Mouse (Mus musculus) heart, embryonic 14.5 days (tissue): Measurements from ENCODE around the gene Gsk3a. TPM values are rescaled to one million over a fixed set of nuclear protein-coding genes. Genes with fewer than 3 reads are reported as not detected.

Experiments used
- ATAC-seq: fragments of 200-750 bp; cut with Nextera tagmentation; 2 replicates; pipeline ENCODE4 v1.8.0; 2017; ENCODE audit warnings: low read depth, moderate TSS enrichment; ENCODE audit not compliant: insufficient number of reproducible peaks, insufficient read depth, low FRiP score
- H3K27ac ChIP-seq, 2 experiments: fragments of 200-500 bp in 1 of 2; fragments of 300-500 bp in 1 of 2; sonication (generic) in 1 of 2; replicated peaks in 1 of 2; 2 replicates each; pipeline ENCODE4 v1.5.1; 2012 to 2014; ENCODE audit warnings: low read depth in 2 of 2, low read length in 2 of 2, control low read depth in 1 of 2, mild to moderate bottlenecking in 1 of 2, mixed read lengths in 1 of 2; ENCODE audit not compliant: control insufficient read depth in 1 of 2, insufficient read depth in 1 of 2
- H3K27me3 ChIP-seq: fragments of 300-500 bp; sonication (generic); 2 replicates; pipeline ENCODE4 v1.6.1; 2014; ENCODE audit warnings: mild to moderate bottlenecking, low read length, control low read depth; ENCODE audit not compliant: control insufficient read depth, insufficient read depth
- H3K36me3 ChIP-seq: fragments of 300-500 bp; sonication (generic); 2 replicates; pipeline ENCODE4 v1.6.1; 2014; ENCODE audit warnings: mild to moderate bottlenecking, control low read depth, low read length, mixed read lengths; ENCODE audit not compliant: control insufficient read depth, insufficient read depth
- H3K4me1 ChIP-seq, 2 experiments: fragments of 200-500 bp in 1 of 2; fragments of 300-500 bp in 1 of 2; sonication (generic) in 1 of 2; 2 replicates each; pipeline ENCODE4 v1.6.1; 2012 to 2014; ENCODE audit warnings: low read length in 2 of 2, control low read depth in 1 of 2, mixed read lengths in 1 of 2; ENCODE audit not compliant: control insufficient read depth in 2 of 2, insufficient read depth in 2 of 2
- H3K4me2 ChIP-seq: fragments of 300-500 bp; sonication (generic); 2 replicates; pipeline ENCODE4 v1.6.1; 2014; ENCODE audit warnings: mild to moderate bottlenecking, low read length
- H3K4me3 ChIP-seq, 2 experiments: fragments of 200-500 bp in 1 of 2; fragments of 300-500 bp in 1 of 2; sonication (generic) in 1 of 2; 2 replicates each; pipeline ENCODE4 v1.5.1; 2012 to 2014; ENCODE audit warnings: low read length in 2 of 2, mild to moderate bottlenecking in 2 of 2, control low read depth in 1 of 2, low read depth in 1 of 2, moderate library complexity in 1 of 2; ENCODE audit not compliant: control insufficient read depth in 1 of 2, insufficient read depth in 1 of 2
- H3K9ac ChIP-seq: fragments of 300-500 bp; sonication (generic); 2 replicates; pipeline ENCODE4 v1.6.1; 2014; ENCODE audit warnings: mild to moderate bottlenecking, low read length
- H3K9me3 ChIP-seq: fragments of 300-500 bp; sonication (generic); 2 replicates; pipeline ENCODE4 v1.6.1; 2016; ENCODE audit warnings: low read length, control low read depth; ENCODE audit not compliant: control insufficient read depth
- WGBS: fragments of 180-500 bp; shearing (Covaris S2); extraction: QIAGEN DNeasy Blood & Tissue Kit; methylation state at CpG from one replicate; pipeline ENCODE4 v1.1.7; 2014; 5-methylcytosine and 5-hydroxymethylcytosine counted together
- polyA plus RNA-seq: library from polyadenylated mRNA; unstranded; fragments of >200 nt; fragmentation: Nextera tagmentation; extraction: Ambion mirVana; gene quantifications from 2 replicates; pipeline ENCODE4 v1.2.1, GENCODE M21; 2014

The Gsk3a gene
- polyA plus RNA-seq, 1 experiment from 2014 or later: 12.2 TPM

DNA sequence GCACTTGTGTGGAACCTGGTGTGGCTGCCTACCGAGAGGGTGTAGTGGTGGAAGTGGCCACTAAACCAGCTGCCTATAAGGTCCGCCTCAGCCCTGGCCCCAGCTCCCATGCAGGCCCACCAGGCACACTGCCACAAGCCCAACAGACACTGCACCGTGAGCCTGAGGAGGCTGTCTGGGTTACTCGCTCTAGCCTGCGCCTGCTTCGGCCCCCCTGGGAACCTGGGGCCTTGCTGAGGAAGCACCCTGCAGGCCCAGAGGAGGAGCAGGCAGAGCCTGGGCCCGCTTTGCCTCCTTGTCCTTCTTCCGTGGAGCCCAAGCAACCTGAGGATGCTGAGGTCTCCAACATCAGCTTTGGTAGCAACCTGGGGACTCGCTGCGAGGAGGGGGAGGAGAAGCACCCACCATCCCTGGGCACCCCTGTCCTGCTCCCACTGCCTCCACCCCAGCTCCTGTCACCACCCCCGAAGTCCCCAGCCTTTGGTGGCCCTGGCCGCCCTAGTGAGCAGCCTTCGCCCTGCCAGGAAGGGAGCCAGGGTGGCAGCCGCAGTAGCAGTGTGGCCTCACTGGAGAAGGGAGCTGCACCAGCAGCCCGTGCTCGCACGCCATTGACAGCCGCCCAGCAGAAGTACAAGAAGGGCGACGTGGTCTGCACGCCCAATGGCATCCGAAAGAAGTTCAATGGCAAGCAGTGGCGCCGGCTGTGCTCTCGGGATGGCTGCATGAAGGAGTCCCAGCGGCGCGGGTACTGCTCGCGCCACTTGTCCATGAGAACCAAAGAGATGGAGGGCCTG, 34.2 kb upstream of the Gsk3a start:
- 79% methylated on average over 30 of the region's 30 CpGs for WGBS
- H3K9ac ChIP-seq: no peak overlapping the region
- H3K27ac ChIP-seq: no peak overlapping the region
- no peaks in the 10 kb centered on the region for H3K27me3 ChIP-seq
- H3K9me3 ChIP-seq: no peaks in the 10 kb centered on the region
- H3K4me3 ChIP-seq: no peak overlapping the region
- H3K36me3 ChIP-seq: peaks cover 40% of the 10 kb centered on the region
- ATAC-seq: no peak
- no peak overlapping the region for H3K4me2 ChIP-seq
- H3K4me1 ChIP-seq: peaks cover 31 to 49% of the 10 kb centered on the region in 2 experiments

- H3K4me2 ChIP-seq: no peak overlapping the region
- H3K27me3 ChIP-seq: no peaks in the 10 kb centered on the region
- H3K36me3 ChIP-seq: peaks cover 40% of the 10 kb centered on the region
- WGBS: 86% methylated on average over 35 of the region's 35 CpGs
- H3K9me3 ChIP-seq: no peaks in the 10 kb centered on the region
- no peak overlapping the region for H3K27ac ChIP-seq
- H3K9ac ChIP-seq: no peak overlapping the region
- no peak overlapping the region for H3K4me3 ChIP-seq
- H3K4me1 ChIP-seq: peaks cover 27 to 46% of the 10 kb centered on the region in 2 experiments
- no peak for ATAC-seq
Observed at GRCm38 (mm10) chr7:25270652-25271633, 33.3 kb upstream of the Gsk3a start.

DNA sequence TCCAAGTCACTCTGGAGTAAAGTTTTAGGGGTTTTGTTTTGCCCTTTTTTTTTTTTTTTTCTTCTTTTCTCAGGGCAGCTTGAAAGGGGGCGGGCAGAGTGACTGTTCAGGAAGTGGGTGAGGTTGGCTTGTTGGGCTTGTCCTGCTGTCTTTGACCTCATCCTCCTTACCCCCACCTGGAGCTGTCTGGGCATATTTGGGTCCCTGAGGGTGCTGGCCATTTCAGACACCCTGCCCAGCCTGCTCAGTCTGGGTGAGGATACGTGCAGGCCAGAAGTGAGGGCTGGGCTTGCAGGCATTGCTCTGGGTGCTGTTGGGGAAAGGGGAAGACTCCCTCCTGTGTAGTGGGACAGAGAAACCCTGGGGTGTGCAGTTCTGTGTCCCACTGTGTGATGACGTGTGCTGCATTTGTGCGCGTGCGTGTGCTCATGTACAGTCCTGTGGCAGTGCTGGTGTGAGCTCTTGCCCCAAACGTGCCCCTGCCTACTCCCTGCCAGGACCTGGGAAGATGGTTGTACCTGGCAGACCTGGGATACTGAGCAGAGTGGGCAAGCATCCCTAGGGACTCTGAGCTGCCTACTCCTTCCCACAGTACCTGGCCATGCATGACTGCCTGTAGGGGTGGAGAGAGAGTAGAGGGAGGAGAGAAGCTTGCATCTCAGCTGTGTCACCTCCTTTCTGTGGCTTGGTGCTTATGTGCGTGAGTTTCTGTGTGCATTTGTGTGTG, 32.1 kb upstream of the Gsk3a start:
- H3K4me1 ChIP-seq: peaks cover 18 to 33% of the 10 kb centered on the region in 2 experiments
- 76% methylated on average over 8 of the region's 8 CpGs for WGBS

GRCm38 (mm10) chr7:25269029-25269428, 31.4 kb upstream of the Gsk3a start:
- H3K4me3 ChIP-seq: peak overlapping the region; percentile 67 to 86
- peak overlapping the region; percentile 93 for H3K9ac ChIP-seq
- peak overlapping the region; percentile 88 for H3K4me2 ChIP-seq
- 44% methylated on average over 4 of the region's 4 CpGs for WGBS
- H3K36me3 ChIP-seq: peaks cover 31% of the 10 kb centered on the region
- ATAC-seq: no peak
- H3K27me3 ChIP-seq: no peaks in the 10 kb centered on the region
- H3K9me3 ChIP-seq: no peaks in the 10 kb centered on the region
- H3K4me1 ChIP-seq: peaks cover 15 to 29% of the 10 kb centered on the region in 2 experiments
- H3K27ac ChIP-seq: peak overlapping the region; percentile 35 to 85

More for the DNA sequence above, 32.1 kb upstream of the Gsk3a start:
- H3K27me3 ChIP-seq: no peaks in the 10 kb centered on the region
- H3K9ac ChIP-seq: peak overlapping the region; percentile 93
- ATAC-seq: no peak
- peak overlapping the region in 1 of 2 experiments; percentile 85; a peak in 2 of 4 replicates for H3K27ac ChIP-seq
- H3K9me3 ChIP-seq: no peaks in the 10 kb centered on the region
- H3K36me3 ChIP-seq: peaks cover 38% of the 10 kb centered on the region
- peak overlapping the region in 1 of 2 experiments; percentile 86; a peak in 1 of 4 replicates for H3K4me3 ChIP-seq
- H3K4me2 ChIP-seq: peak overlapping the region; percentile 88

DNA sequence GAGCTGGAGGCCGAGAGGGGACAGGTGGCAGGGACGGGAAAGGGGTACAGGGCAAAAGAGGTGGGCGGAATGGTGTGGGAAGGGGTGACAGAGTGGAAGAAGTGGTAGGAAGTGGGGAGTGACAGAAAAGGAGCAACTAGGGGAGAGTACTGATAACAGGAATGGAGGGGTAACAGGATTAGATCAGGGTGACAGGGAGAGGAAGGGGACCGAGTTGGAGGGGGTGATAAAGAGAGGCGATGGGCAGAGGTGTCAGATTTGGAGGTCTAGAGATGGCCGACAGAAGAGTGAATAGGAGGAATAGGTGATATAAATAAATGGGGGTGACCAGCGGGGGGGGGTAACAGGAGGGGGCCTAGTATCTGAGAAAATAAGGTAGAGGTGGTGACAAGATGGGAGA, 30.9 kb upstream of the Gsk3a start:
- WGBS: 0% methylated on average over 7 of the region's 7 CpGs
- Histone ChIP-seq H3K4me1 (peaks cover 13 to 25% of the 10 kb centered on the region in 2 experiments), H3K27me3 (no peaks in the 10 kb centered on the region), H3K9ac (peak overlapping the region; percentile 93), H3K4me3 (peak overlapping the region; percentile 67 to 86), H3K4me2 (peak overlapping the region; percentile 88), H3K9me3 (no peaks in the 10 kb centered on the region), H3K27ac (peak overlapping the region; percentile 67 to 85), H3K36me3 (peaks cover 27% of the 10 kb centered on the region)
- no peak for ATAC-seq

GRCm38 (mm10) chr7:25267751-25268463, 30.3 kb upstream of the Gsk3a start:
- Histone ChIP-seq H3K9ac (peak overlapping the region; percentile 93), H3K4me2 (peak overlapping the region; percentile 88), H3K27me3 (no peaks in the 10 kb centered on the region), H3K36me3 (peaks cover 20% of the 10 kb centered on the region), H3K4me1 (peaks cover 11 to 23% of the 10 kb centered on the region in 2 experiments), H3K4me3 (peak overlapping the region; percentile 69 to 86), H3K27ac (peak overlapping the region; percentile 90 to 92), H3K9me3 (no peaks in the 10 kb centered on the region)
- under 1% methylated on average over 33 of the region's 33 CpGs for WGBS
- ATAC-seq: peak; percentile 94
